Mouse (Mus musculus): Measurements from ENCODE around the gene Olfr1411. TPM values are rescaled to one million over a fixed set of nuclear protein-coding genes. Genes with fewer than 3 reads are reported as not detected.
A peak's percentile ranks its signal among the peaks of the same experiment; 100 is the strongest.

The Olfr1411 gene
- polyA plus RNA-seq (2016; fragmentation: Nextera tagmentation; extraction: Ambion mirVana), result not detected in 2 replicates

DNA sequence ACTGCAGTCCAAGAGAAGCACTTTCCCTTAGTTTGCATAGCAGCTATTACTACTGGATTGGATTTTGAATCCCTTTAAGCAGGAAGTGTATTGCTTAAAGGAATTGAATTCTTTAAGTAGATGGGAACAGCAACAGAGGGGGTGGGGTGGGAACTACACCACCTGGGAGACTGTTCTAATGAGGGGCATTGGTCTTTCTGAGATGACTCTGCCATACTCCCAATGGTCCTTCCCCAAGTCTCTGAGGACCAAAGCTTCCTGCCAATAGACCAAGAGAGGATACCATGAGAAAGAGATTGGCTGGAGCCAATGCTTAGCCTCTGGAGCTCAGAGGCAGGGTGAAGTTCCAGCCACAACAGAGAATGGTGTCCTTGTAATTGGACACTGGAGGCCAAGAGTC is at the start of gene Olfr1411:
Gene Olfr1411, plus strand, starts transcription at position 301 of the 400 bp plus-strand sequence.
- H3K36me3 ChIP-seq, result no peaks in the 10 kb centered on the region
- no peak within 1 kb of the TSS for H3K4me3 ChIP-seq
- no peaks in the 10 kb centered on the region for H3K27me3 ChIP-seq
- no peak within 1 kb of the TSS for H3K9ac ChIP-seq (replicated peaks)
- H3K4me1 ChIP-seq, result no peaks in the 10 kb centered on the region
- no peak within 1 kb of the TSS for H3K4me2 ChIP-seq (replicated peaks)
- no peak within 1 kb of the TSS for H3K27ac ChIP-seq (replicated peaks)
- ATAC-seq (ENCODE audit: low FRiP score, low read depth), result no peak
- H3K9me3 ChIP-seq, result no peaks in the 10 kb centered on the region

DNA sequence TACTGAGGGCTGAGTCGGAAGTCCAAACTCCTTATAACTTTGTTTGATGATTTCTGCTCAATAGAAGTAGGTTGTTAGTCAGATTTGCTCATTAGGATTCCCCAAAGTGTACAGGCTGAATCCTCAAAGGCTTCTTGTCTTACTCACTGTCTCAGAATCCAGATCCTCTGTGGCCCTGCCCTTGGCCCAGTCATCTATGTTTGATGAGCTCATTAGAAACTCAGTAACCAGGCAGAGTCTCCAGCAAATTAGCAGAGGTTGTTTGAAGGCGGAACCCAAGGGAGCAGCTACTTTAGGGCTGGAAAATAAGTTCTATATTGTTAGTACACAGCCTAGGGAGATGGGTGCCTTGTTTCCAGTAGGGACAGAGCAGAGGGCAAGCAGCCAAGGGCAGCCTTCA is 48.3 kb upstream of the Olfr1411 start:
- Histone ChIP-seq H3K4me1 (no peaks in the 10 kb centered on the region), H3K4me2 (replicated peaks) (no peak overlapping the region), H3K27me3 (no peaks in the 10 kb centered on the region), H3K4me3 (no peak overlapping the region), H3K9me3 (no peaks in the 10 kb centered on the region), H3K9ac (replicated peaks) (no peak overlapping the region), H3K27ac (replicated peaks) (no peak overlapping the region), H3K36me3 (no peaks in the 10 kb centered on the region)
- no peak for ATAC-seq (ENCODE audit: low FRiP score, low read depth)
- WGBS, result 84% methylated on average over 2 of the region's 2 CpGs

DNA sequence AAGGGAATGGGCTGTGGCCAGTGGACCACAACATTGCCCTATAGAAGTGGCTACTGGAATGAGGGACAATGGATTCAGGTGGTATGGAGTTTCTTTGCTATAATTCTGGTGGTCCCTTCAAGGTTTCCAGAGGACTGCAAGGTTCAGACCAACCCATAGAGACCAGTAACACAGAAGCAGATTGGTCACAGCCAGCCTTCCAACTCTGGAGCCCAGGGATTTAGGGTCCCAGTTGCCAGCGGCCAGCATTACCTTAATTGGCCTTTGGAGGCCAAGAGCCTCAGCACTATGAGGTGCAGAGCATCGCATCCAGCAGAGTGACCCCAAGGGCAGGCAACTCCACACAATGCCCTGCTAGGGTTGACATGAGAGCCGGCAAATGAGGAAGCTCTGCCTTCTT is 23.2 kb upstream of the Olfr1411 start, which contains the start of gene Olfr1413:
Gene Olfr1413, plus strand, starts transcription at position 301 of the 400 bp plus-strand sequence.
- H3K4me3 ChIP-seq, result no peak within 1 kb of the TSS
- no peaks in the 10 kb centered on the region for H3K27me3 ChIP-seq
- no peak for ATAC-seq (ENCODE audit: low FRiP score, low read depth)
- no peak within 1 kb of the TSS for H3K27ac ChIP-seq (replicated peaks)
- no peak within 1 kb of the TSS for H3K4me2 ChIP-seq (replicated peaks)
- no peaks in the 10 kb centered on the region for H3K4me1 ChIP-seq
- H3K9ac ChIP-seq (replicated peaks), result no peak within 1 kb of the TSS
- no peaks in the 10 kb centered on the region for H3K36me3 ChIP-seq
- no peaks in the 10 kb centered on the region for H3K9me3 ChIP-seq
- WGBS, result 81% methylated on average over 3 of the region's 3 CpGs

DNA sequence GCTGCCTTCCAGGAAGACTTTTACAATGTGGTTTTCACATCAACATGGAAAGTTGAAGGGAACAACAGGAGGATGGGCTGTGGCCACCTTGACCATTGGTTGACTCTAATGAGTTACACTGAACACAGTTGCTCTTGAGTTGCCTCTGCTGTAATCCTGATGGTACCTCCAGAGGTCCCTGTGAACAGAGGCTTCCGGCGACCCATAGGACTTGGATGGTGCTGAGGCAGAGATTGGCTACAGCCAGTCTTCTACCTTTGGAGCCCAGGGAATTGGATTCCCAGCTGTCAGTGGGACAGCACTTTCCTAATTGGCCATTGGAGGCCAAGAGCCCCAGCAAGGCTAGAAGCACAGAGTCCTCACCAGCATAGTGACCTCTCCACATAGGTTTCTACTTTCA is 8.7 kb upstream of the Olfr1411 start, which contains the start of gene Olfr1412:
Gene Olfr1412, plus strand, starts transcription at position 301 of the 400 bp plus-strand sequence.
- no peak for ATAC-seq (ENCODE audit: low FRiP score, low read depth)
- Histone ChIP-seq H3K4me2 (replicated peaks) (no peak within 1 kb of the TSS), H3K36me3 (no peaks in the 10 kb centered on the region), H3K27me3 (no peaks in the 10 kb centered on the region), H3K4me3 (no peak within 1 kb of the TSS), H3K9me3 (no peaks in the 10 kb centered on the region), H3K9ac (replicated peaks) (no peak within 1 kb of the TSS), H3K4me1 (no peaks in the 10 kb centered on the region), H3K27ac (replicated peaks) (no peak within 1 kb of the TSS)
- WGBS, result 78% methylated on average over 2 of the region's 2 CpGs

- H3K9me3 ChIP-seq, result no peaks in the 10 kb centered on the region
- H3K4me3 ChIP-seq, result no peak overlapping the region
- H3K27me3 ChIP-seq, result no peaks in the 10 kb centered on the region
- H3K36me3 ChIP-seq, result no peaks in the 10 kb centered on the region
- WGBS, result 79% methylated on average over 3 of the region's 3 CpGs
- H3K9ac ChIP-seq (replicated peaks), result no peak overlapping the region
- H3K27ac ChIP-seq (replicated peaks), result no peak overlapping the region
- H3K4me2 ChIP-seq (replicated peaks), result no peak overlapping the region
- ATAC-seq (ENCODE audit: low FRiP score, low read depth), result no peak
- H3K4me1 ChIP-seq, result no peaks in the 10 kb centered on the region
These were observed 1.8 kb downstream of the Olfr1411 start for GRCm38 (mm10) chr1:92596019-92596418.

GRCm38 (mm10) chr1:92605482-92605881 is 11.3 kb downstream of the Olfr1411 start, which contains the start of gene Olfr1410:
Gene Olfr1410, plus strand, starts transcription at chr1:92605782.
- H3K9me3 ChIP-seq, result no peaks in the 10 kb centered on the region
- H3K4me2 ChIP-seq (replicated peaks), result no peak within 1 kb of the TSS
- WGBS, result 80% methylated on average over 1 of the region's 1 CpGs
- no peaks in the 10 kb centered on the region for H3K36me3 ChIP-seq
- H3K27ac ChIP-seq (replicated peaks), result no peak within 1 kb of the TSS
- ATAC-seq (ENCODE audit: low FRiP score, low read depth), result no peak
- H3K4me3 ChIP-seq, result no peak within 1 kb of the TSS
- 0 out of 2 replicates have a peak, but pooled peaks cover 4% of the 10 kb centered on the region for H3K27me3 ChIP-seq
- no peak within 1 kb of the TSS for H3K9ac ChIP-seq (replicated peaks)
- H3K4me1 ChIP-seq, result no peaks in the 10 kb centered on the region

- Histone ChIP-seq H3K4me3 (no peak overlapping the region), H3K27me3 (peaks cover 11% of the 10 kb centered on the region; the same call in 1 of the 2 replicates), H3K27ac (replicated peaks) (no peak overlapping the region), H3K9me3 (no peaks in the 10 kb centered on the region), H3K36me3 (no peaks in the 10 kb centered on the region), H3K4me2 (replicated peaks) (no peak overlapping the region), H3K4me1 (no peaks in the 10 kb centered on the region), H3K9ac (replicated peaks) (no peak overlapping the region)
- 78% methylated on average over 4 of the region's 4 CpGs for WGBS
- no peak for ATAC-seq (ENCODE audit: low FRiP score, low read depth)
These were observed 13.5 kb downstream of the Olfr1411 start for GRCm38 (mm10) chr1:92607711-92608110.

DNA sequence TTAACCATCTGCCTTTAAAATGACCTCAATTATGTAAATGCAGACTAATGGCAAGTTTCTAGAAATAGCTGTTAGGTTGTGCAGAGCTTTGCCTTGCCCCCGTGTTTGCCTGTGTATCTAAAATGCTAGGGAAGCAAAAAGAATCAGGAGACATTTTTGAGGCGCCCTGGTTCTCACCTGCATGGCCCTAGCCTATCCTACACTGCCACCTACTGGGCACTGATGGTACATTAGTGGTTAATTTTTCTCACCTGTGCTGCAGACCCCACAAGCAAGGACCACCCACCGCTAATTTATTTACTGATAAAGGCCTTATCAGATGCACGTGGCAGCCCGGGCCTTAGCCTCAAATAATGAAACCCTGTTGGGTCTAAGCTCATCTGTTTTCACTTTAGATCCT is 16.8 kb downstream of the Olfr1411 start:
- H3K4me3 ChIP-seq, result no peak overlapping the region
- 9% methylated on average over 5 of the region's 5 CpGs for WGBS
- no peak overlapping the region for H3K4me2 ChIP-seq (replicated peaks)
- H3K9ac ChIP-seq (replicated peaks), result no peak overlapping the region
- H3K4me1 ChIP-seq, result no peaks in the 10 kb centered on the region
- no peak overlapping the region for H3K27ac ChIP-seq (replicated peaks)
- peaks cover 11% of the 10 kb centered on the region; the same call in 1 of the 2 replicates for H3K27me3 ChIP-seq
- no peaks in the 10 kb centered on the region for H3K36me3 ChIP-seq
- H3K9me3 ChIP-seq, result no peaks in the 10 kb centered on the region
- ATAC-seq (ENCODE audit: low FRiP score, low read depth), result no peak

- no peak overlapping the region for H3K9ac ChIP-seq (replicated peaks)
- 39% methylated on average over 4 of the region's 4 CpGs for WGBS
These were observed 19.0 kb downstream of the Olfr1411 start for GRCm38 (mm10) chr1:92613175-92613574.

GRCm38 (mm10) chr1:92614516-92614915 is 20.3 kb downstream of the Olfr1411 start:
- Histone ChIP-seq H3K36me3 (no peaks in the 10 kb centered on the region), H3K9me3 (no peaks in the 10 kb centered on the region), H3K9ac (replicated peaks) (no peak overlapping the region), H3K27ac (replicated peaks) (no peak overlapping the region), H3K4me1 (no peaks in the 10 kb centered on the region), H3K27me3 (peaks cover 11% of the 10 kb centered on the region; the same call in 1 of the 2 replicates), H3K4me2 (replicated peaks) (no peak overlapping the region), H3K4me3 (no peak overlapping the region)
- ATAC-seq (ENCODE audit: low FRiP score, low read depth), result no peak
- 8% methylated on average over 1 of the region's 1 CpGs for WGBS

More at GRCm38 (mm10) chr1:92613175-92613574, 19.0 kb downstream of the Olfr1411 start:
- Histone ChIP-seq H3K4me1 (no peaks in the 10 kb centered on the region), H3K27me3 (peaks cover 11% of the 10 kb centered on the region; the same call in 1 of the 2 replicates), H3K36me3 (no peaks in the 10 kb centered on the region), H3K9me3 (no peaks in the 10 kb centered on the region), H3K4me2 (replicated peaks) (no peak overlapping the region), H3K27ac (replicated peaks) (no peak overlapping the region), H3K4me3 (no peak overlapping the region)
- peak; percentile 49; the same call in 1 of the 2 replicates for ATAC-seq (ENCODE audit: low FRiP score, low read depth)

DNA sequence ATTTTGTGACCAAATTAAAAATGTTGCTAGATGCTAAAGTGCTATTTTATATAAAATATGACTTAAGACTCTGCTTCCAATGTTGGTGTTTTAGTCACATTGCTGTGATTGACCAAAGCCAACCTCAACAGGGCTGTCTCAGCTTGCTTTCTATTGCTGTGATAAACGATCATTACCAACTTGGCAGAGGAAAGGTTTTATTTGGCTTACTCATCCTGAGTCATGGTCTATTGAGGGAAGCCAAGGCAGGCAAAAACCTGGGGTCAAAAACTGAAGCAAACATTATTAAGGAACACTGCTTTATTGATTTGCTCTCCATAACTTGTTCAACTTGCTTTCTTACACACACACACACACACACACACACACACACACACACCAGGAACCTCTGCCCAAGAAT is 21.8 kb downstream of the Olfr1411 start:
- 80% methylated on average over 1 of the region's 1 CpGs for WGBS
- H3K27me3 ChIP-seq, result peaks cover 5% of the 10 kb centered on the region; the same call in 1 of the 2 replicates
- H3K4me1 ChIP-seq, result no peaks in the 10 kb centered on the region
- H3K36me3 ChIP-seq, result no peaks in the 10 kb centered on the region
- ATAC-seq (ENCODE audit: low FRiP score, low read depth), result no peak
- no peak overlapping the region for H3K9ac ChIP-seq (replicated peaks)
- H3K9me3 ChIP-seq, result no peaks in the 10 kb centered on the region
- H3K27ac ChIP-seq (replicated peaks), result no peak overlapping the region
- H3K4me2 ChIP-seq (replicated peaks), result no peak overlapping the region
- H3K4me3 ChIP-seq, result no peak overlapping the region

- no peak within 1 kb of the TSS for H3K27ac ChIP-seq (replicated peaks)
These were observed 23.3 kb downstream of the Olfr1411 start, which contains the start of gene Olfr12 for GRCm38 (mm10) chr1:92617488-92617887. Gene Olfr12, plus strand, starts transcription at chr1:92617788.

DNA sequence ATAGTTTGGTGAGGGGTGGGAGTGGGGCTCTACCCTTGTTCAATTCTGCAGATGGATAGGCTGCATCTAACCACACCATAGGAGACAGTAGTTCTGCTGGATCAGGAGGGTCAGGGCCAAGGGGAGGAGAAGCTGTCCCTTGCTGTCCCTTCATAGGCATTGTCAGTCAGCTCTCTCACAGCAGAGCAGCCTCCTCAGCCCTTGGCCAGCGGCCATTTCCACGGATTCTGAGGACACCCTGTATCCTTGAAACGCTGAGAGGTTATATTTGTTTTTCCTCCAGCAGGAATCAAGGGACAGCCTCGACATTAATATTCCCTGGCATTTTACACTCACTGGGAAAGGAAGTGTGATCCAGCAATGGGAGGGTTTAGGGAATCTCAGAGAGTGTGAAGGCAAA is 24.1 kb downstream of the Olfr1411 start:
- Histone ChIP-seq H3K27me3 (no peaks in the 10 kb centered on the region), H3K9ac (replicated peaks) (no peak overlapping the region), H3K4me2 (replicated peaks) (no peak overlapping the region), H3K36me3 (no peaks in the 10 kb centered on the region), H3K4me1 (no peaks in the 10 kb centered on the region), H3K27ac (replicated peaks) (no peak overlapping the region), H3K9me3 (no peaks in the 10 kb centered on the region), H3K4me3 (no peak overlapping the region)
- no peak for ATAC-seq (ENCODE audit: low FRiP score, low read depth)
- 65% methylated on average over 4 of the region's 4 CpGs for WGBS

More at GRCm38 (mm10) chr1:92617488-92617887, 23.3 kb downstream of the Olfr1411 start, which contains the start of gene Olfr12:
- no peak within 1 kb of the TSS for H3K9ac ChIP-seq (replicated peaks)
- no peaks in the 10 kb centered on the region for H3K36me3 ChIP-seq
- H3K27me3 ChIP-seq, result no peaks in the 10 kb centered on the region
- H3K4me2 ChIP-seq (replicated peaks), result no peak within 1 kb of the TSS
- WGBS, result 74% methylated on average over 2 of the region's 2 CpGs
- ATAC-seq (ENCODE audit: low FRiP score, low read depth), result no peak
- no peak within 1 kb of the TSS for H3K4me3 ChIP-seq
- H3K9me3 ChIP-seq, result no peaks in the 10 kb centered on the region
- no peaks in the 10 kb centered on the region for H3K4me1 ChIP-seq

Data from midbrain, embryonic 12.5 days (tissue).